Mouse (Mus musculus): ENCODE measurements around the gene Gnat1.

Gene Gnat1

GRCm38 (mm10) chr9:107699376-107699980 is 20.0 kb upstream of the Gnat1 start:
- DNase-seq: peak; percentile 67

- DNase-seq: peak; percentile 69
These were observed 19.2 kb upstream of the Gnat1 start for GRCm38 (mm10) chr9:107698611-107699190.

GRCm38 (mm10) chr9:107697811-107698521 is 18.5 kb upstream of the Gnat1 start:
- DNase-seq: peak; percentile 74

GRCm38 (mm10) chr9:107696845-107697610 is 17.5 kb upstream of the Gnat1 start:
- peak; percentile 55 for DNase-seq

GRCm38 (mm10) chr9:107696106-107696479 is 16.6 kb upstream of the Gnat1 start:
- no peak for DNase-seq

GRCm38 (mm10) chr9:107695441-107696105 is 16.1 kb upstream of the Gnat1 start:
- peak; percentile 53 for DNase-seq

GRCm38 (mm10) chr9:107694627-107695026 is 15.1 kb upstream of the Gnat1 start:
- peak; percentile 69 for DNase-seq

- peak; percentile 11 for DNase-seq
These were observed 14.0 kb upstream of the Gnat1 start for GRCm38 (mm10) chr9:107693433-107693987.

GRCm38 (mm10) chr9:107692785-107693184 is 13.3 kb upstream of the Gnat1 start:
- peak; percentile 17 for DNase-seq

GRCm38 (mm10) chr9:107690391-107690790 is 10.9 kb upstream of the Gnat1 start:
- no peak for DNase-seq

GRCm38 (mm10) chr9:107688939-107689338 is 9.4 kb upstream of the Gnat1 start:
- peak; percentile 14 for DNase-seq

GRCm38 (mm10) chr9:107688415-107688814 is 8.9 kb upstream of the Gnat1 start:
- DNase-seq: no peak

- peak; percentile 89 for DNase-seq
These were observed 5.9 kb upstream of the Gnat1 start for GRCm38 (mm10) chr9:107685231-107685981.

- peak; percentile 27 for DNase-seq
These were observed 2.9 kb upstream of the Gnat1 start for GRCm38 (mm10) chr9:107682405-107682804.

- DNase-seq: no peak
These were observed 651 bp downstream of the Gnat1 start for GRCm38 (mm10) chr9:107678861-107679260.

- DNase-seq: peak; percentile 88
These were observed 1.5 kb downstream of the Gnat1 start for GRCm38 (mm10) chr9:107677819-107678526.

GRCm38 (mm10) chr9:107677091-107677784 is 2.3 kb downstream of the Gnat1 start:
- peak; percentile 66 for DNase-seq

- DNase-seq: no peak
These were observed 3.2 kb downstream of the Gnat1 start for GRCm38 (mm10) chr9:107676302-107676701.

GRCm38 (mm10) chr9:107675671-107676301 is 3.7 kb downstream of the Gnat1 start:
- peak; percentile 87 for DNase-seq

Measured in kidney, postnatal 10 days (tissue).